Mouse (Mus musculus): ENCODE data around the gene Ripply2. TPM values are rescaled to one million over a fixed set of nuclear protein-coding genes. Genes with fewer than 3 reads are reported as not detected.

The Ripply2 gene
- polyA plus RNA-seq, 1 experiment from 2014 or later: 0.49 TPM

DNA sequence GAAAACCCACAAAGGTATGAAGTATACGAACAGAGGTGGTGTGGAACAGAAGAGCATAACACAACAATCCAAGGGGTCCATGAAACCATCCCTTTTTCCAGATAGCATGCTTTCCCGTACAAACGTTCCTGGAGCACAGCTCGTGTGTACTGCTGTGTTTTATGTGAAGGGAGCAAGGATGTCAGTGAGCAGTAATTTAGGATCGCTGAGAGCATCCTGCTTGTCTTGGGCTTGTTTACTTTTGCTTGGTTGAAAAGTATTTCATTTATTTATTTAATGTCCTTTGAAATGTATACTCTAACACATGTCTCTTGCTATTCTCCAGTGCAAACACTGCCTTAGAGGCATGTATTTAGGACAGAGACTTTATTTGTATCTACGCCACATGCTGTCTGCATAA, 30.2 kb upstream of the Ripply2 start:
- WGBS: 37% methylated on average over 6 of the region's 6 CpGs
- Histone ChIP-seq H3K4me2 (ENCODE audit: low read depth, low read length) (no peak overlapping the region), H3K9ac (ENCODE audit: low read depth, low read length) (no peak overlapping the region), H3K27ac (ENCODE audit: low read length) (no peak overlapping the region), H3K4me1 (ENCODE audit: control insufficient read depth, insufficient read depth, low read length) (no peaks in the 10 kb centered on the region), H3K27me3 (replicated peaks; ENCODE audit: control insufficient read depth, insufficient read depth, low read length) (no peaks in the 10 kb centered on the region), H3K4me3 (ENCODE audit: low read length) (no peak overlapping the region), H3K9me3 (ENCODE audit: control insufficient read depth, low read length) (no peaks in the 10 kb centered on the region), H3K36me3 (ENCODE audit: control insufficient read depth, insufficient read depth, low read length) (no peaks in the 10 kb centered on the region)
- ATAC-seq: no peak

DNA sequence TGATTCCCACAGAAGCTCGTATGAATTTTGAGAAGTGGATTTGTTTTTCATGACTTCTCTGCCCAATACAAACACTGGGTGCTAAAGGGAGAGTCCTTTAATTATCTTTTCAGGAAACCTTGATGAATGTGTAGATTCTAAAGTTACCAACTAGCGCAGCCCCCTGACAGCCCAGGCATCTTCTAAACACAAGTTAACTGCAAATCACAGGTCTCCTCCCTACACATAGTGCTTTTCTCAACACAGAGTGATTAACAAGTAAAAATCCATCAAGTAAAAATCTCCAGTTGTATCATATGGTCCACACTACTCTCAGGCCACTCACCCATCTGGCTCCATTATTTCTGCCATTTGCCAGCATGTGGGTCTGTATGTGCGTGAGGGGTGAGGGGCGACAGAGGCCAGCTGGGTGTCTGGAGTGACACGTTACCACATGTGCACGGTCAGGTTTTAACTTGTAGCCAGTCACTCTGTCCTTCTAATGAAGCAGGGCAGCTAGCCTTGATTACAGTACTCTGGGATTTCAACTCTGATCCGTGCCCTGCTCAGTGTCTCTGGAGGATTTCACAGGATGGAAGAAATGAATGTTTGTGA, 28.5 kb upstream of the Ripply2 start:
- 60% methylated on average over 7 of the region's 7 CpGs for WGBS

DNA sequence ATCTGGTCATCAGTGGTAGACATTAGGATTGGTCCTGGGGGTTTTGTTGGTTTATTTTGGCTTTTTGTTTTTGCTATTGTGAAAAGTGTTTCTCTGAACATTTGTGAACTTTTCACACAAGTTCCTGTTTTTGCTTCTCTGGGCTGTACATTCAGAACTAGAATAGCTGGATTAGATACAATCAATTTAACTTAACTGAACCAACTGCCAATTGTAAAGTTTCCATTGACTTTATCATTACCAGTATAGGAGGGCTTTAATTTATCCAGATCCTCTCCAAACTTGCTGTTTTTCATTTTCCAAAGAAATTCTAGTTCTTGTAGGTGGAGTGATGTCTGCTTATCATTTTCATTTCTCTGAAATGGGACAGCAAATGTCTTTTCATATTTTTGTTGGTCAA, 25.5 kb upstream of the Ripply2 start:
- no peak overlapping the region for H3K27ac ChIP-seq (ENCODE audit: low read length)
- no peak for ATAC-seq
- H3K36me3 ChIP-seq (ENCODE audit: control insufficient read depth, insufficient read depth, low read length): no peaks in the 10 kb centered on the region
- no peaks in the 10 kb centered on the region for H3K9me3 ChIP-seq (ENCODE audit: control insufficient read depth, low read length)
- H3K4me1 ChIP-seq (ENCODE audit: control insufficient read depth, insufficient read depth, low read length): no peaks in the 10 kb centered on the region
- no peak overlapping the region for H3K9ac ChIP-seq (ENCODE audit: low read depth, low read length)
- H3K4me2 ChIP-seq (ENCODE audit: low read depth, low read length): no peak overlapping the region
- no peak overlapping the region for H3K4me3 ChIP-seq (ENCODE audit: low read length)
- no peaks in the 10 kb centered on the region for H3K27me3 ChIP-seq (replicated peaks; ENCODE audit: control insufficient read depth, insufficient read depth, low read length)

More for the DNA sequence above, 28.5 kb upstream of the Ripply2 start:
- no peaks in the 10 kb centered on the region for H3K4me1 ChIP-seq (ENCODE audit: control insufficient read depth, insufficient read depth, low read length)
- no peaks in the 10 kb centered on the region for H3K36me3 ChIP-seq (ENCODE audit: control insufficient read depth, insufficient read depth, low read length)
- H3K9me3 ChIP-seq (ENCODE audit: control insufficient read depth, low read length): no peaks in the 10 kb centered on the region
- no peak overlapping the region for H3K4me2 ChIP-seq (ENCODE audit: low read depth, low read length)
- no peak overlapping the region for H3K4me3 ChIP-seq (ENCODE audit: low read length)
- ATAC-seq: no peak
- no peak overlapping the region for H3K27ac ChIP-seq (ENCODE audit: low read length)
- no peaks in the 10 kb centered on the region for H3K27me3 ChIP-seq (replicated peaks; ENCODE audit: control insufficient read depth, insufficient read depth, low read length)
- H3K9ac ChIP-seq (ENCODE audit: low read depth, low read length): no peak overlapping the region

DNA sequence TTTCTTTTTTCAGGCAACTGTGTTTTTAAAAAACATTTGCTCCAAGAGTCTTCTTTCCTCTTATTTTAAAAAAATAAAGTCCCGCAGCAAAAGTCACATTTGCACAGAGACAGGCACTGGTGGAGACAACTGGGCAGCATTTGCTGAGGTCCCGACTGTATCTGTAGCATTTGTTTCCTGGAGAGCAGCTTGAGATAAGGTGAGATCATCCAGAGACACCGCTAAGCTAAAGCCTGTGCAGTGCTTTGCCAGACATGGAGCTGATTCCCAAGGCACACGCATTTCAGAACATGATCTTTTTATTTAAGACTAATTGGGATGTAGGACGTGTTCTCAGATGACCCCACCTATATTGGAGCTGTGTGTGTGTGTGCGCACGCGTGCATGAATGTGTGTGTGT, 23.6 kb upstream of the Ripply2 start:
- no peak overlapping the region for H3K9ac ChIP-seq (ENCODE audit: low read depth, low read length)
- H3K27ac ChIP-seq (ENCODE audit: low read length): no peak overlapping the region
- WGBS: 66% methylated on average over 8 of the region's 8 CpGs
- no peak for ATAC-seq
- no peaks in the 10 kb centered on the region for H3K27me3 ChIP-seq (replicated peaks; ENCODE audit: control insufficient read depth, insufficient read depth, low read length)
- no peaks in the 10 kb centered on the region for H3K9me3 ChIP-seq (ENCODE audit: control insufficient read depth, low read length)
- no peak overlapping the region for H3K4me3 ChIP-seq (ENCODE audit: low read length)
- H3K4me2 ChIP-seq (ENCODE audit: low read depth, low read length): no peak overlapping the region
- H3K4me1 ChIP-seq (ENCODE audit: control insufficient read depth, insufficient read depth, low read length): no peaks in the 10 kb centered on the region
- no peaks in the 10 kb centered on the region for H3K36me3 ChIP-seq (ENCODE audit: control insufficient read depth, insufficient read depth, low read length)

DNA sequence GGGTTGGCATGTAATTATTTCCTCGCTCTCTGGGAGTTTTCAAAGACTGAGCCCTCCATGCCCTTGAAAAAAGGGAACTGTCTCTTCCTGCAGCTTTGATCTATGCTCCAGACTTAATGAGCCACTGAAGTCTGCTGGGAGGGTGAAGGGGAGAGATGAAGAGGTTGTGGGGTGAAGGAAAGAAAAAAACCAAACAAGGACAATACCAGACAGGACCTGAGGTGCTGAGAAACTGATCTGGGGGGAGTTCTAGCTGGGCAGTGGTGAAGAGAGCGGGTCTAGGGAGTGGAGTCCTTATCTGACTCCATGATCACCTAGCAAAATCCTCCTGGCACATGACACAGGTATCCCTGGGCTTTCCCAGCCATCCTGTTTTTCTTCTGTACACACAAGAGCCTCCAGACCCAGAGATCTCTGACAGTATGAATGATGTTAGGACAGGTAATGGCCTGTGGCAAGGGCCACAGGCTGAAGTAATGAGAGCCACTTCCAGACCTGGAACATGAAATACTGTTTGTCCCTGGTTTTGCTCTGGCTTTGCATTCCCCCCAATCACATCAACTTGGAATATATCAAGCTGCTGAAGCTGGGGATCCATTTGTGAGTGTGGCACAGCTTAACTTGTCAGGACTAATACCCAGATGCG, 18.2 kb upstream of the Ripply2 start:
- Histone ChIP-seq H3K27me3 (replicated peaks; ENCODE audit: control insufficient read depth, insufficient read depth, low read length) (no peaks in the 10 kb centered on the region), H3K4me2 (ENCODE audit: low read depth, low read length) (no peak overlapping the region), H3K9ac (ENCODE audit: low read depth, low read length) (no peak overlapping the region), H3K4me1 (ENCODE audit: control insufficient read depth, insufficient read depth, low read length) (no peaks in the 10 kb centered on the region), H3K36me3 (ENCODE audit: control insufficient read depth, insufficient read depth, low read length) (no peaks in the 10 kb centered on the region), H3K27ac (ENCODE audit: low read length) (no peak overlapping the region), H3K9me3 (ENCODE audit: control insufficient read depth, low read length) (no peaks in the 10 kb centered on the region), H3K4me3 (ENCODE audit: low read length) (no peak overlapping the region)
- no peak for ATAC-seq
- WGBS: 55% methylated on average over 3 of the region's 3 CpGs

DNA sequence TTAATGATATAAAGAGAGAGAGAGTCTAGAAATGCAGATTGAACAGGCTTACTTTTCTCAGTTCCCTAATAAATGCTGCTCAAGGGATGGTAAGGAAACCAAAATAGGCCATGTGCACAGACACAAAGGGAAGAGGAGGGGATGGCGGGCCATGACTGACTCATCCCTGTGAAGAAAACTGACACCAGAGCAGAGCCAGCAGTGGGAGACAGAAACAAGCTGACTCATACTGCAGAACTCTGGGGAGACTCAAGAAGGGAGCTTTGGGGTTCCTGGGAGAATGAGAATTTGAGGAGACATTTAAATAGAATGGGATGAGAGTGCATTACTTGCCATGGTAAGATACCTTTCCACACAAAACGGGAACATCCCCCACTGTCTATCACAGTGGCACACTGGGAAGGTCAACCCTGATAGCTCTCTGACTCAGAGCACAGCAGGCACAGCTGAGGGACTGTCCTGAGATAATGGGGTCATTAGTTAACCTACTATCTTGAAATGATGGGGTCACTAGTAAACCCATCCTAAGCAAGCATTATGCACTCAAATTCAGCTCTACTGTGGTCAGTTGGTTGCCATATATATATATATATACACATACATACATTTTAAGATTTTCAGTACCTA, 15.3 kb upstream of the Ripply2 start:
- Histone ChIP-seq H3K4me2 (ENCODE audit: low read depth, low read length) (no peak overlapping the region), H3K9ac (ENCODE audit: low read depth, low read length) (no peak overlapping the region)
- WGBS: 67% methylated on average over 2 of the region's 2 CpGs

DNA sequence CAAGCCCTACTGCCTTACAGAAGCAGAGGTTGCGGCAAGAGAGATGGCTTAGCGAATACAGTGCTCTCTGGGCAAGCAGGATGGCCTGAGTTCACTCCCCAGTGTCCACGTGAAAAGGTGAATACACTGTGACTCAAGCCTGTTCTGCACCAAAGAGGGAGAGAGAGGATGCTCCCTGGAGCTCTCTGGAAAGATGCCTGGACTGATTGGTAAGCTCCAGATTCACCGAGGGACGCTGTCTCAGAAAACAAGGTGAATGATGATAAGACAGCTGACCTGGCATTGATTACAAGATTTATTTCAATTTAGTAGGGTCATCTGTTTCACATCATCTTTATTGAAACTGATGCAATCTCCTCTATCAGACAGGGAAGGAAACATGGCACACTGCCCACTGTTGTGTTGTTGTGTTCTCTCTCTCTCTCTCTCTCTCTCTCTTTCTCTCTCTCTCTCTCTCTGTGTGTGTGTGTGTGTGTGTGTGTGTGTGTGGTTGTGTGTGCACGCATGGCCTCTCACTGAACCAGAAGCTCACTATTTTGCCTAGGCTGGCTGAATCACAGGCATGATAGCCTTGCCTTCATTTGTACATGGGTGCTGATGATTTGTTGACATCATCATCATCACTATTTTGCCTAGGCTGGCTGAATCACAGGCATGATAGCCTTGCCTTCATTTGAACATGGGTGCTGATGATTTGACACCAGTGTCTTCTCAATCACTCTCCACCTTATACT, 10.5 kb upstream of the Ripply2 start:
- no peaks in the 10 kb centered on the region for H3K9me3 ChIP-seq (ENCODE audit: control insufficient read depth, low read length)
- H3K27ac ChIP-seq (ENCODE audit: low read length): no peak overlapping the region
- no peaks in the 10 kb centered on the region for H3K27me3 ChIP-seq (replicated peaks; ENCODE audit: control insufficient read depth, insufficient read depth, low read length)
- H3K4me2 ChIP-seq (ENCODE audit: low read depth, low read length): no peak overlapping the region
- no peak for ATAC-seq
- no peak overlapping the region for H3K4me3 ChIP-seq (ENCODE audit: low read length)
- H3K4me1 ChIP-seq (ENCODE audit: control insufficient read depth, insufficient read depth, low read length): no peaks in the 10 kb centered on the region
- 65% methylated on average over 6 of the region's 6 CpGs for WGBS
- no peak overlapping the region for H3K9ac ChIP-seq (ENCODE audit: low read depth, low read length)
- H3K36me3 ChIP-seq (ENCODE audit: control insufficient read depth, insufficient read depth, low read length): no peaks in the 10 kb centered on the region

More for the DNA sequence above, 15.3 kb upstream of the Ripply2 start:
- Histone ChIP-seq H3K4me1 (ENCODE audit: control insufficient read depth, insufficient read depth, low read length) (no peaks in the 10 kb centered on the region), H3K27me3 (replicated peaks; ENCODE audit: control insufficient read depth, insufficient read depth, low read length) (no peaks in the 10 kb centered on the region), H3K4me3 (ENCODE audit: low read length) (no peak overlapping the region), H3K9me3 (ENCODE audit: control insufficient read depth, low read length) (no peaks in the 10 kb centered on the region), H3K27ac (ENCODE audit: low read length) (no peak overlapping the region), H3K36me3 (ENCODE audit: control insufficient read depth, insufficient read depth, low read length) (no peaks in the 10 kb centered on the region)
- no peak for ATAC-seq

DNA sequence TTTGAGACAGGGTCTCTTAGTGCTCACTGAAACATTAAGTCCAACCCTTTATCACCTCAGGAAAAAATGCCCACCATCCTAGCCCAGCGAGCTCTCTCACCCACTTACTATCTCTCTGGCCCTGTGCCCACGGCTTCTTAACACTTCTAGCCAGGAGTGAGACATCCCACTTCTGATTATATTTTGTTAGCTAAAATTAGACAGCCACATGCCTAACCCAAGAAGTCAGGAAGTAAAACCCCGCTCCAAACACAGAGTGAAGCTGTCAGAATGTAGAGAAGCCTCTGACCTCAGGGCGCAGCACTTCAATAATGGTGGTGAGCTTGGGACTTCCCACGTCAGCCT, 9.9 kb upstream of the Ripply2 start:
- ATAC-seq: no peak
- H3K9me3 ChIP-seq (ENCODE audit: control insufficient read depth, low read length): no peaks in the 10 kb centered on the region
- no peaks in the 10 kb centered on the region for H3K4me1 ChIP-seq (ENCODE audit: control insufficient read depth, insufficient read depth, low read length)
- no peak overlapping the region for H3K9ac ChIP-seq (ENCODE audit: low read depth, low read length)
- 56% methylated on average over 5 of the region's 5 CpGs for WGBS
- H3K27ac ChIP-seq (ENCODE audit: low read length): no peak overlapping the region
- no peaks in the 10 kb centered on the region for H3K27me3 ChIP-seq (replicated peaks; ENCODE audit: control insufficient read depth, insufficient read depth, low read length)
- no peak overlapping the region for H3K4me2 ChIP-seq (ENCODE audit: low read depth, low read length)
- H3K36me3 ChIP-seq (ENCODE audit: control insufficient read depth, insufficient read depth, low read length): no peaks in the 10 kb centered on the region
- H3K4me3 ChIP-seq (ENCODE audit: low read length): no peak overlapping the region

DNA sequence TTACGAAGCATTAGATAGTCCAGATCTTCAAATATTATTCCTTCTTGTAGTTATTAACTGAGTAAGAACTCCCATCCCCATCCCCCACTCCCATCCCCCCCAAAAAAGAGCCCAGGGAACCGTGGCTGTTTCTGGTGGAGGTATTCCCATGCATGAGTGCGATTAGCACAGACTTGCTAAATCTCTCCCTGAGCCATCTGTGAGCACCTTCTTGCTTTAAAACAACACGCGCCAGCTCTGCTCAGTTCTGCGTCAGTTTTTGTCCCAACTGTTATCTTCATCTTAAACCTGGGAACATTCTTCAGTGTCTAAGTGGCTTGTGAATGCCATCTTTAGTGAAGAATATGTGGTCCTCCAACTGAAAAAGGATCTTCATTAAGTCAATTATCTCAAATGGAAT, 6.8 kb upstream of the Ripply2 start:
- no peak overlapping the region for H3K4me3 ChIP-seq (ENCODE audit: low read length)
- H3K9me3 ChIP-seq (ENCODE audit: control insufficient read depth, low read length): no peaks in the 10 kb centered on the region
- no peak overlapping the region for H3K9ac ChIP-seq (ENCODE audit: low read depth, low read length)
- H3K27me3 ChIP-seq (replicated peaks; ENCODE audit: control insufficient read depth, insufficient read depth, low read length): 0 out of 2 replicates have a peak, but pooled peaks cover 5% of the 10 kb centered on the region
- no peaks in the 10 kb centered on the region for H3K4me1 ChIP-seq (ENCODE audit: control insufficient read depth, insufficient read depth, low read length)
- no peaks in the 10 kb centered on the region for H3K36me3 ChIP-seq (ENCODE audit: control insufficient read depth, insufficient read depth, low read length)
- H3K4me2 ChIP-seq (ENCODE audit: low read depth, low read length): no peak overlapping the region
- no peak overlapping the region for H3K27ac ChIP-seq (ENCODE audit: low read length)
- 55% methylated on average over 6 of the region's 6 CpGs for WGBS
- no peak for ATAC-seq

All from intestine, embryonic 16.5 days (tissue).